Mouse (Mus musculus): Measurements from ENCODE around the gene Eif2b3. TPM values are rescaled to one million over a fixed set of nuclear protein-coding genes. Genes with fewer than 3 reads are reported as not detected.

Gene Eif2b3
- total and polyA plus RNA-seq, 3 experiments: 49.9 to 96.2 (median 84.9) TPM

DNA sequence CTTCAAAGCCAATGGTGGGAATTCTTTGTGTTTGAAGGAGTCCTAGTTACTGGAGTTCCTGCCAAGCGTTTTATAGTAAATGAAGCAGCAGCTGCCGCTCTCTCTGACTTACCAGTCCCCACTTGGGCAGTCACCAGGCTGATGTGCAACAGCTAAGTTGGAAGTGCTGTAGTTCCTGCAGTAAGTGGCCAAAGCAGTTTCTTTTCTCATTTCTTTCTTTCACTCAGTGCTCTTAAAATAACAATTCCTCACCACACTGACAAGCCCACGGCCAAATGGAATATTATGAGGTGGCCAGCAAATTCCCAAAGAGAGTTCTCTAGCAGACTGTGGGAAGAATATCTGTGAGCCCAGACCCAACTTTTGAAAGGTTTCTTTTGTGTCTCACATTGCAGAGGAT lies 12.1 kb upstream of the Eif2b3 start:
- no peak for DNase-seq (ENCODE audit: extremely low read depth)
- no peak overlapping the region for H3K4me2 ChIP-seq (ENCODE audit: insufficient read depth, low read depth, poor library complexity, severe bottlenecking)
- H3K4me3 ChIP-seq (replicated peaks in 1 of 3; ENCODE audit: low read depth in 2 of 3, low read length in 2 of 3, poor library complexity in 1 of 3): no peak overlapping the region
- no peaks in the 10 kb centered on the region for H3K9me3 ChIP-seq (replicated peaks; ENCODE audit: low read length)
- H3K79me2 ChIP-seq (replicated peaks; ENCODE audit: control insufficient read depth, extremely low read depth, insufficient read depth, poor library complexity, severe bottlenecking): no peaks in the 10 kb centered on the region
- H3K4me1 ChIP-seq (ENCODE audit: control insufficient read depth in 1 of 2, insufficient read depth in 2 of 2): peaks cover 10 to 21% of the 10 kb centered on the region in 2 experiments; a peak in 3 of 4 replicates
- TF ChIP-seq KAT2A (IDR thresholded peaks at IDR 0.05; ENCODE audit: insufficient replicate concordance, low read length) (no peak), BHLHE40 (IDR thresholded peaks at IDR 0.05; ENCODE audit: low read depth, low read length) (no peak), TCF12 (IDR thresholded peaks at IDR 0.05; ENCODE audit: low read depth, low read length) (no peak)
- H3K9ac ChIP-seq (ENCODE audit: insufficient read depth, low read depth): no peak overlapping the region
- H3K36me3 ChIP-seq (replicated peaks in 1 of 2; ENCODE audit: control insufficient read depth in 1 of 2, insufficient read depth in 1 of 2, low read length in 1 of 2): peaks cover 11 to 24% of the 10 kb centered on the region in 2 experiments
- dilution Hi-C loops (cut with MboI; ENCODE audit: extremely low pct_ligation_motif_present, extremely low pct_unique_long_range_greater_than_20kb, low sequenced_read_pairs): no loop called here
- H3K27me3 ChIP-seq (replicated peaks): no peaks in the 10 kb centered on the region
- in situ Hi-C loops (cut with MboI; ENCODE audit: low pct_ligation_motif_present, low pct_unique_long_range_greater_than_20kb, low sequenced_read_pairs): no loop called here
- H3K27ac ChIP-seq (ENCODE audit: insufficient read depth, low read depth): no peak overlapping the region

GRCm38 (mm10) chr4:117010231-117010630 lies 9.0 kb upstream of the Eif2b3 start:
- Histone ChIP-seq H3K79me2 (replicated peaks; ENCODE audit: control insufficient read depth, extremely low read depth, insufficient read depth, poor library complexity, severe bottlenecking) (no peaks in the 10 kb centered on the region), H3K9me3 (replicated peaks; ENCODE audit: low read length) (no peaks in the 10 kb centered on the region), H3K4me1 (ENCODE audit: control insufficient read depth in 1 of 2, insufficient read depth in 2 of 2) (peaks cover 3 to 5% of the 10 kb centered on the region in 2 experiments; a peak in 2 of 4 replicates), H3K36me3 (replicated peaks in 1 of 2; ENCODE audit: control insufficient read depth in 1 of 2, insufficient read depth in 1 of 2, low read length in 1 of 2) (no peaks in the 10 kb centered on the region), H3K4me2 (ENCODE audit: insufficient read depth, low read depth, poor library complexity, severe bottlenecking) (no peak overlapping the region), H3K9ac (ENCODE audit: insufficient read depth, low read depth) (no peak overlapping the region), H3K27ac (ENCODE audit: insufficient read depth, low read depth) (no peak overlapping the region), H3K27me3 (replicated peaks) (no peaks in the 10 kb centered on the region), H3K4me3 (replicated peaks in 1 of 3; ENCODE audit: low read depth in 2 of 3, low read length in 2 of 3, poor library complexity in 1 of 3) (no peak overlapping the region)
- dilution Hi-C loops (cut with MboI; ENCODE audit: extremely low pct_ligation_motif_present, extremely low pct_unique_long_range_greater_than_20kb, low sequenced_read_pairs): no loop called here
- DNase-seq (ENCODE audit: extremely low read depth): no peak
- TF ChIP-seq ZC3H11A (IDR thresholded peaks at IDR 0.05; ENCODE audit: low read depth, low read length): no peak
- TF ChIP-seq MYC (IDR thresholded peaks at IDR 0.05; ENCODE audit: low read depth, low read length): no peak
- no peak for TF ChIP-seq HCFC1 (IDR thresholded peaks at IDR 0.05; ENCODE audit: low read depth, low read length)
- TF ChIP-seq E2F4 (IDR thresholded peaks at IDR 0.05; ENCODE audit: insufficient replicate concordance, low read depth, low read length): no peak
- TF ChIP-seq ZNF384 (IDR thresholded peaks at IDR 0.05; ENCODE audit: low read depth, low read length): no peak
- no peak for TF ChIP-seq TCF12 (IDR thresholded peaks at IDR 0.05; ENCODE audit: low read depth, low read length)
- TF ChIP-seq NRF1 (IDR thresholded peaks at IDR 0.05; ENCODE audit: low read depth, low read length): no peak
- TF ChIP-seq SIN3A (IDR thresholded peaks at IDR 0.05; ENCODE audit: low read length): no peak
- no peak for TF ChIP-seq CTCF (conservative IDR thresholded peaks at IDR 0.05 in 1 of 2, IDR thresholded peaks at IDR 0.05 in 1 of 2; ENCODE audit: low read depth in 2 of 2, low read length in 2 of 2)
- TF ChIP-seq MAZ (IDR thresholded peaks at IDR 0.05; ENCODE audit: low read depth, low read length): no peak
- in situ Hi-C loops (cut with MboI; ENCODE audit: low pct_ligation_motif_present, low pct_unique_long_range_greater_than_20kb, low sequenced_read_pairs): no loop called here

GRCm38 (mm10) chr4:117013596-117013995 lies 5.6 kb upstream of the Eif2b3 start:
- H3K9me3 ChIP-seq (replicated peaks; ENCODE audit: low read length): no peaks in the 10 kb centered on the region
- H3K36me3 ChIP-seq (replicated peaks in 1 of 2; ENCODE audit: control insufficient read depth in 1 of 2, insufficient read depth in 1 of 2, low read length in 1 of 2): no peaks in the 10 kb centered on the region
- dilution Hi-C loops (cut with MboI; ENCODE audit: extremely low pct_ligation_motif_present, extremely low pct_unique_long_range_greater_than_20kb, low sequenced_read_pairs): no loop called here
- no peak overlapping the region for H3K4me3 ChIP-seq (replicated peaks in 1 of 3; ENCODE audit: low read depth in 2 of 3, low read length in 2 of 3, poor library complexity in 1 of 3)
- no peak overlapping the region for H3K4me2 ChIP-seq (ENCODE audit: insufficient read depth, low read depth, poor library complexity, severe bottlenecking)
- H3K27ac ChIP-seq (ENCODE audit: insufficient read depth, low read depth): no peak overlapping the region
- DNase-seq (ENCODE audit: extremely low read depth): no peak
- H3K79me2 ChIP-seq (replicated peaks; ENCODE audit: control insufficient read depth, extremely low read depth, insufficient read depth, poor library complexity, severe bottlenecking): no peaks in the 10 kb centered on the region
- peaks cover 0 to 3% of the 10 kb centered on the region in 2 experiments; a peak in 1 of 4 replicates for H3K4me1 ChIP-seq (ENCODE audit: control insufficient read depth in 1 of 2, insufficient read depth in 2 of 2)
- in situ Hi-C loops (cut with MboI; ENCODE audit: low pct_ligation_motif_present, low pct_unique_long_range_greater_than_20kb, low sequenced_read_pairs): no loop called here
- H3K9ac ChIP-seq (ENCODE audit: insufficient read depth, low read depth): no peak overlapping the region
- no peaks in the 10 kb centered on the region for H3K27me3 ChIP-seq (replicated peaks)
- TF ChIP-seq ETS1 (conservative IDR thresholded peaks at IDR 0.05; ENCODE audit: low read depth, low read length): no peak
- TF ChIP-seq MAFK (IDR thresholded peaks at IDR 0.05; ENCODE audit: insufficient replicate concordance, low read length): no peak
- no peak for TF ChIP-seq KAT2A (IDR thresholded peaks at IDR 0.05; ENCODE audit: insufficient replicate concordance, low read length)
- TF ChIP-seq BHLHE40 (IDR thresholded peaks at IDR 0.05; ENCODE audit: low read depth, low read length): no peak
- no peak for TF ChIP-seq TBP (conservative IDR thresholded peaks at IDR 0.05; ENCODE audit: low read depth, low read length)
- TF ChIP-seq CTCF (conservative IDR thresholded peaks at IDR 0.05 in 1 of 2, IDR thresholded peaks at IDR 0.05 in 1 of 2; ENCODE audit: low read depth in 2 of 2, low read length in 2 of 2): no peak
